Mouse (Mus musculus) T-cell, adult 2 months (primary cell): ENCODE results near the gene Nr1d1.

Experiments
- DNase-seq: peaks from one replicate; pipeline ENCODE4 v3.0.0; 2022; ENCODE audit warnings: low spot score

Nr1d1 gene

DNA sequence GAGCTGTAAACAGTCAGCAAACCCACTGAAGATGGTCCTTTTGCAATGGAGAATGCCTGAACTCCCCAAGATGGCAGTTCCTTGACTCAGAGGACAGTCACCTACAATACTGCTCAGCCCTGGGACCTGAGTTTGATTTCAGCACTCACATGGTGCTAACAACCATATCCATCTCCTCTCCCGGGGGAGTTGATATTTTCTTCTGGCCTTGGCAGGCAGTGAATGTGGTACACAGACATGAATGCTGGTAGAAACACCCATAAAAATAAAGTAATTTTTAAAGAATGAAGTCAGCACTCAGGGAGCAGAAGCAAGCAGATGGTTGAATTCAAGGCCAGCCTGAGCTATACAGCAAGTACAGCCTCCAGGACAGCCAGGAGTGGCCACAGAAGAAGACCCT is 39.0 kb downstream of the Nr1d1 start:
- DNase-seq, result no peak

DNA sequence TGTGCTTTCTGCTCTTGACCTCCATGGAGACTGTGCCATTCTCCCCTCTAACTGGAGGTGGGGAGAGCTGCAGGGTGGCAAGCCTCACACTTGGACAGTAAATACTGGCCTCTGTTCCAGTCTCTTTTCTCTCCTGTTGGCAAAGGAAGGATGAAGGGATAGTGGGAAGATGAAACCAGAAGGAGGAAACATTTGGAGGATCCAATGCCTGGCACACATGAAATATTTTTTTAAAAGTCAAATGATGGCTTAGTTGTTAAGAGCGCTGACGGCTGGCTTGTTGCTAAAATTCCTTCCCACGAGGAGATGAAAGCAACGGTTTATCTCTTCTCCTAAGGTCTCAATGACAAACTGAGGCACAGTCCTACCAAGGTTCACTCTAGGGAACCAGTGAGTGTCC is 40.0 kb downstream of the Nr1d1 start:
- no peak for DNase-seq

DNA sequence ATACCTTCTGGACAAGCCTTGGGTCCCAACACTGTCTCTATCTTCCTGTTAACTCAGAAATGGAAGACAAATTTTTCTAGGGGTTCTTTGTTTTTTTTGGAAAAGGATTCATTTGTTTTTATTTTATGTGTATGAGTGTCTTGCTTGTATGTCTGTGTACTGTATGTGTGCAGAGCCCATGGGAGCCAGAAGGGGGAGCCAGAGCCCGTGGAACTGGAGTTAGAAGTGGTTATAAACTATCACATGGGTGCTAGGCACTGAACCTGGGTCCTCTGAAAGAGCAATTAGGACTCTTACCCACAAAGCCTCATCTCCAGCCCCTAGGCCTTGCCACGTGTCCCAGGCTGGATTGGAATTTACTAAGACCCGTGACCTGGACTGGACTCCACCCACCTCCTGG is 41.1 kb downstream of the Nr1d1 start:
- DNase-seq, result no peak

DNA sequence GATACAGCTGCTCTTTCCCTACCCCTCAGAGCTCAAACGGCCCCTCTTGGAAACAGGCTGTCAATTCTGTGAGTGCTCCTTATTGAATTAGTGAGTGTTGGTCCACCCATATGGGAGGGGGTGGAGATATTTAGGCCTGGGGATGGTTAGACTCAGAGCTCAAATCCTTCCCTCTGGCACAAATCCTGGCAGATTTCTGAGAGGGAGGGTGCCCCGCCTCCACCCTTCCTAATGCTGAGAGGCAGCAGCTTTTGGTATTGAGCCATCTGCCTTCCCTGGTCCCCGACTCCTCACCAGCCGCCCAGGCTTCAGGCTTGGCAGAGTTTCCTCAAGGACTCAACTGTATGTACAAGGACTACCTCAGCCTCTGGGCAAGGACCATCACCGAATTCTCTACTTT is 44.0 kb downstream of the Nr1d1 start:
- DNase-seq, result no peak

DNA sequence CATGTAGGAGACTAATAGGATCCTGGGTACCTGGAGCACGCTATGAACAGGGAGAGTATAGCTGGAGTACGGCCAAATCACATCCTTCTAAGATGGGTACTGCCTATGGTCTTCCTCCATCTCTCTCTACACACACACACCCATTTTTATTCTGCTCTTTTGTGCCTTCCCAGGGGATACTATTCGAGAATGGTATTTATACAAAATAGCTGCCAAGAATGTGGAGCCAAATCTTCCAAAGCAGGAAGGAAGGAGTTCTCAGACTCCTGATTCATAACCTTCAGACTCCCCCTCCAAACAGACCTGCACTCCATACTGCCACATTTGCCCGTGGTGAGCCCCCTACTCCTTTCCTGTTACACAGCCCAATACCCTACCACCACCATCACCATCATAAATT is 44.4 kb downstream of the Nr1d1 start:
- no peak for DNase-seq

DNA sequence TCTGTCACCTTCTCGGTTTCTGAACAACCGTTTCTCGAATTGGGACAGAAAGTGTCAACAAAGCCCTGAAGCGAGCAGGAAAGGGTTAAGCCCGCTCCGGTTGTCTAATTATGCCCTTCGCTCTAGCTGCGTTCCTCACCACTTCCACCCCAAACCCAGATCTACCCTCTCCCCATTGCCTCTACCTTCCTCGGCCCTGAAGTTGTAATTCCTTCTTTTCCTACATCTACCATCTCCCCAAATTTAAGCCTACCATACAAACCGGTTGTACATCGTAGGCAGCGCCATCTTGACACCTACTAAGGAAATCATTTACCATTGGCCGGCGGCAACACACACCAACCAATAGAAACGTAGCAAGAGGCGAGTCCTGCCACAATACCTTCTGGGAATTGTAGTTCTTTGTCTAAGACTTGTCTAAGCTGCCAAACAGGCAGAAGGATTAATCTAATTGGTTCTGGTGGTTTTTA is 46.0 kb downstream of the Nr1d1 start, which contains the start of gene Med24:
TSS of gene Med24 (minus strand) at position 317 of the 470 bp plus-strand sequence.
- peak; percentile 91 for DNase-seq

DNA sequence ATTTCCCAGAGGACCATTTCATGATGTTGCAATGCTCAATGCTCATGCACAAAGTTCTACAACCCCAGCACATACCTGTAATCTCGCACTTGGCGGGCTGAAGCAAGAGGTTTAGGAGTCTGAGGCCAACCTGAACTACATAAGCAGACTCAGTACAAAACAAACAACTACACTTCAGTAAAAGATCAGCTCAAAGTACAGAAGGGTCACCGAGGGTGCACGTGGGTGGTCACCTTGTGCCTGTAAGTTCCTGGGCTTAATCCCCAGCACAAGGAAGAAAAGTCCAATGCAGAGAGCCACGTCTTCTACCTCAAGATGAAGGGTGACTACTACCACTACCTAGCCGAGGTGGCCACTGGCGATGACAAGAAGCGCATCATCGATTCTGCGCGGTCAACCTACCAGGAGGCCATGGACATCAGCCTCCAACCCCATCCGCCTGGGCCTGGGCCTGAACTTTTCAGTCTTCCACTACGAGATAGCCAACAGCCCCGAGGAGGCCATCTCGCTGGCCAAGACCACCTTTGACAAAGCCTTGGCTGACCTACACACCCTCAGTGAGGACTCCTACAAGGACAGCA is 49.1 kb downstream of the Nr1d1 start:
- no peak for DNase-seq

DNA sequence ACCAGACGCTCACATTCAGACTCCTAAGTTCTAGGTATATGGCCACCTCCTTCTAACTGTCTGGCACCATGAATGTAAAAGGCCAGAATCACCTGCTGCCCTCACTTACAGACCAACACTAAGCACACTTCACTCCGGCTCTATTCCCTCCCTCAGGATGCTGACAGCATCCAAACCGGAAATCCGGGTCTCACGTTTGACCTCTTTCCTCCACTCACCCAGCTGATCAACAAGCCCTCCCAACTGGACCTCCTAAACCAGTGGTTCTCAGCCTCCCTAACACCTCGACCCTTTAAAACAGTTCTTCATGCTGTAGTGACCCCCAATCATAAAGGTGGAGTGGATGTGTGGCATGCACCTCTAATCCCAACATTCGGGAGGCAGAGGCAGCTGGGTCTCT is 52.0 kb downstream of the Nr1d1 start:
- DNase-seq, result no peak

DNA sequence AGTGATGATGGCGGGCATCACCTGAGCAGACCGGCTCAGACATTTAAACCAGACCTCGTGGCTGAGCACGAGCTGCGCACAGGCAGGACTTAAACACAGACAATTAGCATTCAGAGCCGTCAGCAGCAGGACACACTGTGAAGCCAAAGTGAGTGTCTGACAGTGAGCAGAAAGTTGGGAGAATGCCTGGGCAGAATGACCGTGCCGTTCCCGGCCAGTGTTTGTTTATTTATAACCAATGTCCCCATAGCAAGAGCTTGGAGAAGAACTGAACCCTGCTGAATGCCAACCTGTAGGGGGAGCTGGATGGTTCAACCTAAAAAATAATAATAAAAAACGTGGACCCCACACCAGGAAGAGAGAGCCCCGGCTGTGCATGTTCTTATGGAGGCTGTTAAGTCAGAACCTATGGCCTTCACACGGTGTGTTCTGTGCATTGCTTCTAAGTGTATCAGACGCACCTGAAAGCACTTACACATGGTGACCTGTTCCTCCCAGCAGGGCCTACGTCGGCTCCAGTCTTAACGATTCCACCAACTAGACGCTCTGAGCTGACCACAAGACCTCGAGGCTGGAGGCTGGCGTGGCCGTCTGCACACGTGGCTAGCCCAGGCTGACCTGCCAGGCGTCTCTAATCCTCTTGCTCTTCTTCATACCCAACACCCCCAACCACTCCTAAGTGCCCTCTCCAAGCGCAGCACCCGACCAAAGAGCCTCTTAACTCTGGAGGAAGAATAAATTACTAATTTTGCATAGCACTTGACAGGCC is 53.5 kb downstream of the Nr1d1 start:
- DNase-seq, result no peak

DNA sequence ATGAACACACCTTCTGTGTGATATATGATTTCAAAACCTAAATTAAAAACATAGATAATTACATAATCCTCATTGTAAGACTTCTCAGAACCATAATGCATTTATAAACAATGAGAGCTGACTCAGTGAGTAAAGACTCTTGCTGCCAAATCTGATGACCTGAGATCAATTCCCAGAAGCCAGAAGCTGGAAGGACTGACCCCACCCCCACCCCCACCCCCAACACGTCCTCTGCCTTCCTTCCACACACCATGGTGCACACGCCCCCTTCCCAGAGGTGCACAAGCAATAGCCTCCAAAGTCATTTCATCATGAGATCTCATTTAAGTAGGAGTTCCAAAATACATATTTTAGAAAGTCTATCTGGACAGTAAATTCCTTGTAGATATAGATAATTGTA is 54.4 kb downstream of the Nr1d1 start:
- no peak for DNase-seq
